In genomic region chr5:92318596-92318995, GRCm38 (mm10) we compare ENCODE assay signal across 26 mouse cellular contexts. TPM values are rescaled to one million over a fixed set of nuclear protein-coding genes. Genes with fewer than 3 reads are reported as not detected.
DNase-seq lines count a peak whose midpoint lies in the region; ATAC-seq lines count a peak whose summit lies in the region.
"Had no signal": no experiment of that assay in that cellular context is flagged by ENCODE, and none has a peak within 500 bp of the region (broad histone marks: within the 10 kb centered on the region; RNA-seq: fewer than 3 reads in every experiment).

No protein-coding gene starts in this region.

- peak; percentile 73 for ATAC-seq in megakaryocyte progenitor cell, adult 5-6 weeks (replicated peaks; ENCODE audit: poor library complexity)
- ATAC-seq in midbrain, embryonic 14.5 days (ENCODE audit: low FRiP score, low TSS enrichment): no peak
- ATAC-seq: hindbrain, embryonic 16.5 days; intestine, embryonic 16.5 days; midbrain, embryonic 16.5 days had no signal

- H3K36me3 ChIP-seq in midbrain, embryonic 14.5 days (ENCODE audit: control insufficient read depth, insufficient read depth, low read length): no peaks in the 10 kb centered on the region
- H3K36me3 ChIP-seq: embryonic facial prominence, embryonic 10.5 days; heart, embryonic 12.5 days; kidney, embryonic 15.5 days; limb, embryonic 12.5 days; liver, embryonic 13.5 days; lung, embryonic 15.5 days had no signal

- no peak overlapping the region for H3K9ac ChIP-seq in midbrain, embryonic 14.5 days (replicated peaks; ENCODE audit: low read length)
- H3K9ac ChIP-seq: heart, embryonic 12.5 days; kidney, embryonic 15.5 days; limb, embryonic 12.5 days; liver, embryonic 13.5 days; lung, embryonic 15.5 days had no signal

- no peaks in the 10 kb centered on the region for H3K9me3 ChIP-seq in midbrain, embryonic 14.5 days (ENCODE audit: control insufficient read depth, low read length)
- H3K9me3 ChIP-seq: embryonic facial prominence, embryonic 10.5 days; heart, embryonic 12.5 days; kidney, embryonic 15.5 days; limb, embryonic 12.5 days; liver, embryonic 13.5 days; lung, embryonic 15.5 days; megakaryocyte, embryonic 14.5 days had no signal

- H3K4me3 ChIP-seq in brown adipose tissue, adult 24 weeks (ENCODE audit: insufficient read depth, low read depth, low read length): no peak overlapping the region
- H3K4me3 ChIP-seq in midbrain, embryonic 14.5 days (replicated peaks; ENCODE audit: low read depth, low read length): no peak overlapping the region
- H3K4me3 ChIP-seq: embryonic facial prominence, embryonic 10.5 days; heart, embryonic 12.5 days; kidney, embryonic 15.5 days; limb, embryonic 12.5 days; liver, embryonic 13.5 days; lung, embryonic 15.5 days; megakaryocyte, embryonic 14.5 days had no signal

- WGBS in midbrain, embryonic 14.5 days: 93% methylated on average over 14 of the region's 14 CpGs

- peak overlapping the region; percentile 65; the same call in 1 of the 2 replicates for H3K27ac ChIP-seq in brown adipose tissue, adult 24 weeks (replicated peaks; ENCODE audit: low read depth, low read length)
- no peak overlapping the region for H3K27ac ChIP-seq in midbrain, embryonic 14.5 days (replicated peaks; ENCODE audit: low read depth, low read length)
- H3K27ac ChIP-seq: embryonic facial prominence, embryonic 10.5 days; kidney, embryonic 15.5 days; limb, embryonic 12.5 days; liver, embryonic 13.5 days; lung, embryonic 15.5 days; stomach, postnatal 0 days had no signal

- H3K27me3 ChIP-seq in midbrain, embryonic 14.5 days (ENCODE audit: control insufficient read depth, insufficient read depth, low read length): no peaks in the 10 kb centered on the region
- H3K27me3 ChIP-seq: CH12.LX; heart, embryonic 12.5 days; kidney, embryonic 15.5 days; limb, embryonic 12.5 days; liver, embryonic 13.5 days; lung, embryonic 15.5 days had no signal

- H3K4me1 ChIP-seq in brown adipose tissue, adult 24 weeks (ENCODE audit: control insufficient read depth, insufficient read depth, insufficient read length, low read length): peaks cover 13% of the 10 kb centered on the region; the same call in 1 of the 2 replicates
- no peaks in the 10 kb centered on the region for H3K4me1 ChIP-seq in midbrain, embryonic 14.5 days (ENCODE audit: control insufficient read depth, insufficient read depth, low read length)
- H3K4me1 ChIP-seq: embryonic facial prominence, embryonic 10.5 days had no signal

- no peak overlapping the region for H3K4me2 ChIP-seq in midbrain, embryonic 14.5 days (ENCODE audit: low read length)
- H3K4me2 ChIP-seq: heart, embryonic 12.5 days; kidney, embryonic 15.5 days; limb, embryonic 12.5 days; liver, embryonic 13.5 days; lung, embryonic 15.5 days had no signal

- peak; percentile 36 for DNase-seq in adrenal gland, postnatal 14 days
- no peak for DNase-seq in adrenal gland, adult 8-10 months
- DNase-seq in 416B (ENCODE audit: low read depth) (peak; percentile 69), liver (no peak)
- no peak for DNase-seq in midbrain, embryonic 14.5 days
- DNase-seq: cerebellum, adult 8-10 months; heart, postnatal 36 days; liver, embryonic 13.5 days; right cerebral cortex, postnatal 25 days had no signal

RNA-seq across cellular contexts. Expression of gene Sdad1, which starts 8.3 kb away (rescaled TPM):
- 30.5 and 42.2 TPM in 2 replicates for total RNA-seq in adrenal gland, postnatal 14 days (2021)
- total RNA-seq in adrenal gland, adult 8-10 months (2022): 10 to 100 TPM; 28.0 to 45.8 (median 35.1) TPM
- 4.2 and 5.8 TPM in 2 replicates for polyA plus RNA-seq in brown adipose tissue, adult 24 weeks (2012; ENCODE audit: insufficient read depth, insufficient read length, missing spikeins)
- 39.5 and 46.5 TPM in 2 replicates for total RNA-seq in megakaryocyte progenitor cell, adult 5-6 weeks (2015)
- total RNA-seq in megakaryocyte progenitor cell, adult 5-6 weeks (2017): 69.5 and 86.2 TPM in 2 replicates
- 29.9 and 38.8 TPM in 2 replicates for polyA plus RNA-seq in midbrain, embryonic 14.5 days (2014; fragmentation: Nextera tagmentation; extraction: Ambion mirVana)

RNA-seq across cellular contexts. Expression of gene Cxcl9, which starts 9.3 kb away (rescaled TPM):
- total RNA-seq in adrenal gland, postnatal 14 days (2021): 1.0 and 2.1 TPM in 2 replicates
- total RNA-seq in adrenal gland, adult 8-10 months (2022): 1 to 10 TPM in 2 of 4 experiments, under 1 TPM in 2; 0.65 to 6.8 (median 1.1) TPM
- polyA plus RNA-seq in brown adipose tissue, adult 24 weeks (2012; ENCODE audit: insufficient read depth, insufficient read length, missing spikeins): 15.5 and 47.1 TPM in 2 replicates
- 0.37 and 1.2 TPM in 2 replicates for total RNA-seq in megakaryocyte progenitor cell, adult 5-6 weeks (2015)
- total RNA-seq in megakaryocyte progenitor cell, adult 5-6 weeks (2017): 0.27 and 0.33 TPM in 2 replicates
- polyA plus RNA-seq in midbrain, embryonic 14.5 days (2014; fragmentation: Nextera tagmentation; extraction: Ambion mirVana): not detected in 2 replicates
- total RNA-seq: CH12.LX; layer of hippocampus, postnatal 14 days; left cerebral cortex, postnatal 10 days; MEL had no signal
- polyA plus RNA-seq: embryonic facial prominence, embryonic 10.5 days; forebrain, embryonic 11.5 days; heart, embryonic 12.5 days; hindbrain, embryonic 16.5 days; intestine, embryonic 16.5 days; kidney, embryonic 15.5 days; limb, embryonic 12.5 days; liver, embryonic 13.5 days; lung, embryonic 15.5 days; midbrain, embryonic 16.5 days had no signal

RNA-seq across cellular contexts. Expression of gene Art3, which starts 13.0 kb away (rescaled TPM):
- 91.5 and 131 TPM in 2 replicates for total RNA-seq in adrenal gland, postnatal 14 days (2021)
- total RNA-seq in adrenal gland, adult 8-10 months (2022): 10 to 100 TPM; 38.9 to 87.1 (median 64.7) TPM
- 163 and 220 TPM in 2 replicates for polyA plus RNA-seq in brown adipose tissue, adult 24 weeks (2012; ENCODE audit: insufficient read depth, insufficient read length, missing spikeins)
- total RNA-seq in megakaryocyte progenitor cell, adult 5-6 weeks (2015): 1.2 and 1.5 TPM in 2 replicates
- 0.54 TPM in 1 of 2 replicates, not detected in the other for total RNA-seq in megakaryocyte progenitor cell, adult 5-6 weeks (2017)
- polyA plus RNA-seq in midbrain, embryonic 14.5 days (2014; fragmentation: Nextera tagmentation; extraction: Ambion mirVana): 3.7 and 6.1 TPM in 2 replicates
- total RNA-seq: MEL had no signal

RNA-seq across cellular contexts. Expression of gene Cxcl10, which starts 30.1 kb away (rescaled TPM):
- total RNA-seq in adrenal gland, postnatal 14 days (2021): 0.52 and 3.2 TPM in 2 replicates
- total RNA-seq in adrenal gland, adult 8-10 months (2022): 1 to 10 TPM in 2 of 4 experiments, under 1 TPM in 2; 0.35 to 2.1 (median 1.1) TPM
- polyA plus RNA-seq in brown adipose tissue, adult 24 weeks (2012; ENCODE audit: insufficient read depth, insufficient read length, missing spikeins): 2.7 TPM in 1 of 2 replicates, not detected in the other
- 4.7 and 10.5 TPM in 2 replicates for total RNA-seq in megakaryocyte progenitor cell, adult 5-6 weeks (2015)
- total RNA-seq in megakaryocyte progenitor cell, adult 5-6 weeks (2017): 1.3 and 5.3 TPM in 2 replicates
- 3.5 TPM in 1 of 2 replicates, not detected in the other for polyA plus RNA-seq in midbrain, embryonic 14.5 days (2014; fragmentation: Nextera tagmentation; extraction: Ambion mirVana)
- total RNA-seq: layer of hippocampus, postnatal 14 days; left cerebral cortex, postnatal 10 days; MEL had no signal

RNA-seq across cellular contexts. Expression of gene Naaa, which starts 40.6 kb away (rescaled TPM):
- 19.6 and 26.8 TPM in 2 replicates for total RNA-seq in adrenal gland, postnatal 14 days (2021)
- total RNA-seq in adrenal gland, adult 8-10 months (2022): 10 to 100 TPM; 22.5 to 30.9 (median 26.2) TPM
- 18.1 and 22.8 TPM in 2 replicates for polyA plus RNA-seq in brown adipose tissue, adult 24 weeks (2012; ENCODE audit: insufficient read depth, insufficient read length, missing spikeins)
- total RNA-seq in megakaryocyte progenitor cell, adult 5-6 weeks (2015): 12.0 and 15.0 TPM in 2 replicates
- 7.1 and 13.5 TPM in 2 replicates for total RNA-seq in megakaryocyte progenitor cell, adult 5-6 weeks (2017)
- 15.2 and 17.4 TPM in 2 replicates for polyA plus RNA-seq in midbrain, embryonic 14.5 days (2014; fragmentation: Nextera tagmentation; extraction: Ambion mirVana)

Comparison
In these comparisons a context has a peak if more than half of its experiments do, and no peak if none do; other contexts are left out.
1. DNase-seq: peak in adrenal gland, postnatal 14 days (single experiment) and 416B (single experiment); none in adrenal gland, adult 8-10 months (single experiment), midbrain, embryonic 14.5 days (single experiment) and liver (single experiment).
2. RNA of gene Art3, which starts 13.0 kb away (total RNA-seq): 91.5 to 131 TPM in adrenal gland, postnatal 14 days and 38.9 to 87.1 TPM in adrenal gland, adult 8-10 months; 0.54 to 1.5 TPM in megakaryocyte progenitor cell, adult 5-6 weeks; every median in the first group is over 10 times any median in the second.